Mouse (Mus musculus) heart, adult 2 months (tissue): ENCODE measurements around the gene Tceanc2.
"Not testable (repeated sequence)": the region's sequence is repeated elsewhere in the genome, so short reads cannot be mapped to it uniquely, and the experiment has no call there.

ENCODE experiments used
- CTCF ChIP-seq: fragments of 200-600 bp; IDR thresholded peaks from 2 replicates; pipeline ENCODE4 v1.8.1; 2022; ENCODE audit warnings: antibody characterized with exemption, mild to moderate bottlenecking, moderate library complexity
- EP300 ChIP-seq: fragments of 200-500 bp; IDR thresholded peaks from 2 replicates; pipeline ENCODE4 v1.6.1; 2011; ENCODE audit warnings: low read depth, low read length, control low read depth; ENCODE audit not compliant: insufficient read depth
- POLR2A ChIP-seq: fragments of 200-500 bp; IDR thresholded peaks from 2 replicates; pipeline ENCODE4 v1.6.1; 2011; ENCODE audit warnings: mild to moderate bottlenecking, low read depth, low read length, control low read depth; ENCODE audit not compliant: insufficient read depth

GRCm38 (mm10) chr4:107109181-107109580 is 69.7 kb downstream of the Tceanc2 start:
- TF ChIP-seq POLR2A, CTCF, EP300: not testable (repeated sequence)
